Mouse (Mus musculus) brain, adult 2 months (tissue): Measurements from ENCODE around the gene Supt20.
A peak's percentile ranks its signal among the peaks of the same experiment; 100 is the strongest.
"Not testable (repeated sequence)": the region's sequence is repeated elsewhere in the genome, so short reads cannot be mapped to it uniquely, and the experiment has no call there.

ENCODE experiments used
- DNase-seq: peaks from one replicate; pipeline ENCODE4 v3.0.0; 2011; ENCODE audit warnings: low read depth, low spot score

Gene Supt20

DNA sequence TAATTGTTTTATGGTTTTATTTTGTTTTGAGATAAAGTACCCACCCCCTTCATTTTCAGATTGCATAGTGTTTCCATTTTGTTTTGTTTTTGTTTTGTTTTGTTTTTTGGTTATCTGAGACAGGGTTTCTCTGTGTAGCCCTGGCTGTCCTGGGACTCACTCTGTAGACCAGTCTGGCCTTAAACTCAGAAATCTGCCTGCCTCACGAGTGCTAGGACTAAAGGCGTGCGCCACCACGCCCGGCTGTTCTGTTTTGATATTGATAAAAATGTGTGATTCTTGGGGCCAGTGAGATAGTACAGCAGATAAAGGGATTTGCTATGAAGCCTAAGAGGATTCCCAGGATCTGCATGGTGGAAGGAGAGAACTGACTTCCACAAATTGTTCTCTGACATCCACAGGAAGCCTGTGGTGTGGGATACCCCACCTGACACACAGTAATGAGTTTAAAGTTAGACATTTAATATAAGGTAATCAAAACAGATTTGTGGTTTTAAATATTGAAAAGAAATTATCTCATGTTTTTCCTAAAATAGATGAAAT is 7.2 kb downstream of the Supt20 start:
- DNase-seq, result no peak

DNA sequence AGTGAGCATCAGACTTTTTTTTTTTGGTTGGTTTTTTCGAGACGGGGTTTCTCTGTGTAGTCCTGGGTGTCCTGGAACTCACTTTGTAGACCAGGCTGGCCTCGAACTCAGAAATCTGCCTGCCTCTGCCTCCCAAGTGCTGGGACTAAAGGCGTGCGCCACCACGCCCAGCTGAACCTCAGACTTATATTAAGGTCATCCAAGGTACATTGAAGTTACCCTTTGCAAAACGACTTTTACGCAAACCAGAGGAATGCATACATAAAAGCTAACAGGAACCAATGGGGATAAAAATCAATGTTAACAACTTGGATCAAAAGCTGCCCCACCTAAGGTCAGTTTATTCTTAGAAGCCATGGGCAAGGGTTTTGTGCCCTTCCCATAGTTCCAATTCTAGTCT is 11.5 kb downstream of the Supt20 start:
- DNase-seq, result not testable (repeated sequence)

DNA sequence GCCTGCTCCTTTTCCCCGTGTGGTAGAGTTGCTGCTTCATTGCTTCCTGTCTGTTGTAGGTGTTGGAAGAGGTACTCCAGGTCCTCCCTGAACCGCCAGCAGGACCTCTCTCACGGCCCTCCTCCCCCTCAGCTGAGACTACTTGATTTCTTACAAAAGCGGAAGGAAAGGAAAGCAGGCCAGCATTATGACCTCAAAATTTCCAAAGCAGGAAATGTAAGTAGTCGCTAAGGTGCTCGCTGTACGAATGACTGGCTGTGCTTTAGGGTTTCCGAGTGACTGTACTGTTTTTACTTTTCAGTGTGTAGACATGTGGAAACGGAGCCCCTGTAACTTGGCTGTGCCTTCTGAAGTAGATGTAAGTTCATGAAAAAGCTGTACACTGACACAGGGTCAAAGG is 16.4 kb downstream of the Supt20 start:
- DNase-seq, result no peak

DNA sequence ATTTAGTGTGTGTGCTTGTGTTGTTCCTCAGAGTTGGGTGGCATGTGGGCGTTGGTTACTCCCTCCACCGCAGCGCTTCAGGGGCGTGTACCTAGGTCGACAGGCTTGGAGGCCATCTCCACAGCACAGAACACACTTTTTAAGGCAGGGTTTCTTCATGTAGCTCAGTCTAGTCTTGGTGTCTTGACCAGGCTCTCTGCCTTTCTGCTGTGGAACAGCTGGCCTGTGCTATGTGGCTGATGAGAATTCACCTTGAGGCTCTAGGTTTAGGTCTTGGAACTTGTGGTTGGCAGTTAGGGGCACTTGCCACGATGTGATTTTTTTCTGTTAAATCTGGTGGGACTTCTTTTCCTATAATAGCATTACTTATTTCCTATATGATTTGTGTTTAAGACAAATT is 21.6 kb downstream of the Supt20 start, which contains the start of gene Gm21958:
Gene Gm21958, minus strand, starts transcription at position 101 of the 400 bp plus-strand sequence.
- no peak for DNase-seq

DNA sequence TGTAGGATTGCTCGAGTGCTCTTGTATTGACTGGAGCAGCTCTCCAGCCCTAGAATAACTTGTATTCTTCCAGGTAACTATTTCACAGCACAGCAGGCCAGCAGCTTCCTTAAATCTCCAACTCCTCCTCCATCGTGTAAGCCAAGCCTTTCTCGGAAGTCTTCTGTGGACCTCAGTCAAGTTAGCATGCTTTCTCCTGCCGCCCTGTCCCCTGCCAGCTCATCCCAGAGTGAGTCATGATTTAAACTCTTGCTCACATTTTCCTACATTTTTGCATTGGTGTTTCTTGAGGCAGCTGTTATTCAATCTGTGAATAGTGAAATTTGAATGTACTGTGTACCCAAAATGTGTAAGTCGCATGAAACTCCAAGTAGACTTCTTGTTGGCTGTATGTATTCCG is 22.9 kb downstream of the Supt20 start:
- peak; percentile 85 for DNase-seq

DNA sequence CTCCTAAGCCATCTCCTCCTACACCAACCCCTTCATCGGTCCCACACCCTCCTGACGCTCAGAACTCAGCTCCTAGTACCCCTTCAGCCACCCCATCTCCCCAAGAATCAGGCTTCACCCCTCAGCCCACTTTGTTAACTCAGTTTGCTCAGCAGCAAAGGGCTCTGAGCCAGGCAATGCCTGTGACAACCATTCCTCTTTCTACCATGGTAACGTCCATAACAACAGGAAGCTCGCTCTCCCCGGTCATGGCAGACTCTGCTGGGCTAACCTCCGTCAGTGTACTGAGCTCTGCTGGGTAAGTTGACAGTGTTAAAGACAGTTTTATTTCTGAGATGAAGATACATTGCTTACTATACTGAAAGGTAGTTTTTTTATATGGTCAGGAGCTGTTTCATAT is 24.7 kb downstream of the Supt20 start:
- no peak for DNase-seq

DNA sequence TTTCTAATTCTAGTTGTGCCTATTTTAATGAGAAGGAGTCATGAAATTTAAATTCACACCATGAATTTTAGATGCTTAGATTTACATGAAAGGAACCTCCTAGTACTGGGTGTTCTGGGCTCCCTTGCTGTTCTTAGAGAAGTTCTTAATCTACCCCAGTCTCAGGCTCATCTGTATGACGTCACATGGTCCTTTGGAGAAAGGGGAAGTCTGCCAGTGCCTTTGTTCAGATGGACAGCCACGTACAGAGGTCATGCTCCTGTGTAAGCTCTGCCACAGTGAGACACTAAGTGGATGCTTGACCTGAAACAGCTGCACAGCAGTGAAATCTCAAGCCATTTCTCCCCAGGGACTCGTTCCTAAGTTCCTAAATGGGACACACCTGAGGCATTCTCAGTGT is 26.3 kb downstream of the Supt20 start:
- DNase-seq, result peak; percentile 25

DNA sequence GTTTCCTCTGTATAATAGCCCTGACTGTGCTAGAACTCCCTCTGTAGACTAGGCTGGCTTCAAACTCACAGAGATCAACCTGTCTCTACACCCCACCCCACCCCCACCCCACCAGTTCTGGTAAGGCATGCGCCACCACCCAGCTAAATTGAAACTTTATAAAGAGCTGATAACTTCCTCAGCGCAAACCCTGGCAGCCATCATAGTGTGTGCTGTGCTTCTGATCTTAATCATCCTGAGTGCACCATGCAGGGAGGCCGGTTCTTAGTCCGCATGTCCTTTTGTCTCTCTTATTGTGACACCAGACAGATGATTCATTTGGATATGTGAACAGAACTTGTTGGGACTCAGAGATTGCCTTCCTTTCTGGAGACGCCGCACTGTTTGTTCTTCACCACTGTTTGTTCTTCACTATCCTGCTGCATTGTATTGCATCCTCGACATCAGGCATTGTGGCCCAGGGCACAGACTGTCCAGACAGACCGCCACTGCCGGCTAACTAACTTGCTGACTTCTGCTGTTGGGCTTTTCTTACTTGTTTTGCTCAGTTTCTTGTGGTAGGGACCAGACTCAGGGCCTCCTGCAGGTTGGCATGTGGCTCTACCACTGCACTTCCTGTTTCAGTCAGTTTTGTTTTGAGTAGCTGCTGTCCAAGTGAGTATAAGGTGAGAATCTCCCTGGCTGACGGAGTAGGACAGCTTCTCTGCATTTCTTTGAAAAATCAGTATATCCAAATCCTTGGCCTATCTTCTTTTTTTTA is 31.3 kb downstream of the Supt20 start:
- DNase-seq, result peak; percentile 29

DNA sequence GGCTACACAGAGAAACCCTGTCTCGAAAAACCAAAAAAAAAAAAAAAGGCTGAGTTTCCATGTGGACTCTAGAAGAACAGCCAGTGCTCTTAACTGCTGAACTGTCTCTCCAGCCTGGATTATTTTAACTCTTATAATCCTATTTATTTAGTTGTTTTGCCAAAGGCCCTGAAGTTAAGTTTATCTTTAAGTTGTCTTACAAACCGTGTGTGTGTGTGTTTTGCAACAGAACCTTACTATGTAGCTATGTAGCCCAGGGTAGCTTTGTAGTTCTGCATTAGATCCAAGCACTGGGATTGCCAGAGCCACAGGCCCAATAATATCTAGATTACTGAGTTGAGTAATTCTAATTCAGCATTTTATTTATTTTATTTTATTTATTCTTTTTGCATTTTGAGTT is 32.7 kb downstream of the Supt20 start:
- DNase-seq, result no peak

DNA sequence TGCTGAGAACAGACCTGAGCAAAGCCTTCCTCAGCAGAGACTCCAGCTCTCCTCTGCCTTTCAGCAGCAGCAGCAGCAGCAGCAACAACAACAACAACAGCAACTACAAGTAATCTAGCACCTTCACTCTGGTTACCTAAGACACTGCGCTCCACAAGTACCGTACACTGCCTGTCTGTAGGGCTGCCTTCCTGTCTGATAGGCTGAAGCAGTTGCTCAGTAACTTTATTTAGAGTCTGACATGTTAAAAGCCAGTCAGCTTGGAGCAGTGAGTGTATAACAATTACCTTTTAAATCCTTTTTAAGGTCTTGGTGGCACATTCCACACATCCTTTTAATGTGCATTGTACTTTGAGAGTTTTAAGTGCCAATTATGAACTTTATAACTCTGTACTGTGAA is 35.0 kb downstream of the Supt20 start:
- no peak for DNase-seq

DNA sequence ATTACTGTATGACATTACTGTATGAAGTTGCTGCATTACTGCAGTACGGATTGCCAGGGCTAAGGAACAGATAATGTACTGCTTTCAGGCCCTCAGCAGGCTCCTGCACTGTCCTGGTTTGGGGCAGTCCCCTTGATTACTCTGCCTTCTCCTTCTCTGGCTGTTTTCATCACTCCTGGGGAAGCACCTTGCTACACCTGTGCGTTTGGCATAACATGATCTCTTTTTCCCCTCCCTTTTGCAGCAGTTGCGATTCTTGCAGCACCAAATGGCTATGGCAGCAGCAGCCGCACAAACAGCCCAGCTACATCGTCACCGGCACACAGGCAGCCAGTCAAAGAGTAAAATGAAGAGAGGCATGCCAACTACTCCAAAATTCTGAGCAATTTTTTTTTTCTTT is 35.5 kb downstream of the Supt20 start:
- DNase-seq, result no peak

DNA sequence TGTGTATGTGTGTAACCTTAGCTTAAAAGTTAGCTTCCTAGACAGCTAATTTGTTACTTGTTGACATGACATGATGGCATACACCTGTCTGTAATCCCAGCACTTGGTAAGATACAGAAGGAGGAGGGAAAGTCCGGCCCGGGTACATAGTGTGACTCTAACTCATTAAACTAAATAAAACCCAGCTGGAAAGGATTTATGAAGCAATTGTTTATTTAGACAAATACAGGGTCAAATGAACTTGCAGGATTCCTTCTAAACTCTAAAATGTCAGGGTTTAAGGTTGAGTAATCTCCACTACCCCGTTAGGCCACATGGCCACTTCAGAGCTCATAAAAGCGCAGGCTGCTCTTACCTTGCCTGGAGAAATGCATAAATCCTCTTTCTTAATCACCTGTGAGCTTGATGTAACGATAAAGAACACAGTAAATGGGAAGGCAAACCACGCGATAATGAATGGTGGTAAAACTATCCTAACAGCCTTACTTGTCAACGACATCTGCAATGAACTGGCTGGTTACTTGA is 39.1 kb downstream of the Supt20 start:
- DNase-seq, result no peak

DNA sequence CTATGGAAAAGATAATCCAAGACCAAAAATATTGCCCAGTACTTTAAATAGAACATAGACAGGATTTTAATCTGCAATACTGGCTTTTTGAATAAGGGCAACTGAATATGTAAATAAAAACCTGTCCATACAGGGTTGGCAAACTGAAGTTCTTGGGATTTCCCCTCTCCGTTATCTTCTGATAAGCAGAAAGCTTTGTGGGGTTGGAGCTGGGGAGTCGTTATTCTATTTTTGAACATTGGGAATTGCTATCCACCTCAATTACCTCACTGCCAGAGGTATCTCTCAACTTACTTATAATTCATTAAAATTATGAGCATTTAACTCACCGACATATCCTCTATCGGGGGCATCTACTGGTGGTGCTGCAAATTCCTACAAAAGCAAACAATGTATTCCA is 39.8 kb downstream of the Supt20 start:
- no peak for DNase-seq

DNA sequence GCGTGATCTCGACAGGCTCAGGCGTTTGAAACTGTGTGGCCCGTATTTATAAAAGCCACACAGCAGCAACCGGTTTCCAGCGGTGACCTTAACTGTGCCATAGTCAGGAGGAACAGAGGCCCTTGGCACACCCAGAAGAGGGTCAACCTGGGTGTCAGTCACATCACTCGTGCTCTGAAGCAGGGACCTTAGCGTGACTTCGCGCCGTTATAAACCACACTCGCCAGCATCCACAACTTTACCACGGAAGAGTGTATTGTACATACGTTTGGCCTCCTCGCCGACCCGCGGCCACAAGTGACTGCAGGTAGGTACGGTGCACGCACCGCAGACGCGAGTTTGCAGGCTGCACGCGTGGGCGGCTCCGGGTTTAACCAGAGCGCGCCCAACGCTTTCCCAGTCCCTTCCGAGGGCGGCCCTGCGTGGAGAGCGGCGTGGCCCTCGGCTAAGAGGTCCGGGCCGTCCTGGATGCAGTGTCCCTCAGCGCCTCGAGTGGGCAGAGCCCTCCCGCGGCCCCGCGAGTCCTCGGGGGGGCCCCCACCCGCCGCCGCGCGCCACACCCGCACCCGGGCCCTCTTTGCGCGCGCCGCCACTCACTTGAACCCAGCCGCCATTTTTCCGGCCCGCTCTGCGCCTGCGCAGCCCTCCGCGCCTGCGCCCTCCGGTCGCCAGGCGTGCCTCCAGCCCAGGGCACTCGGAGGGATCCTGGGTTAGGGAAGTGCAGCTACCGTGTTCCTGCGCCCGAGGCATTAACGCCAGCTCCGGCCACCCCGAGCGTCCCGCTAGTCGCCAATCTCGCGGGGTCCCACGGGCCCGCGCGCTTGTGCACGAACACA is 42.0 kb downstream of the Supt20 start:
- peak; percentile 92 for DNase-seq

DNA sequence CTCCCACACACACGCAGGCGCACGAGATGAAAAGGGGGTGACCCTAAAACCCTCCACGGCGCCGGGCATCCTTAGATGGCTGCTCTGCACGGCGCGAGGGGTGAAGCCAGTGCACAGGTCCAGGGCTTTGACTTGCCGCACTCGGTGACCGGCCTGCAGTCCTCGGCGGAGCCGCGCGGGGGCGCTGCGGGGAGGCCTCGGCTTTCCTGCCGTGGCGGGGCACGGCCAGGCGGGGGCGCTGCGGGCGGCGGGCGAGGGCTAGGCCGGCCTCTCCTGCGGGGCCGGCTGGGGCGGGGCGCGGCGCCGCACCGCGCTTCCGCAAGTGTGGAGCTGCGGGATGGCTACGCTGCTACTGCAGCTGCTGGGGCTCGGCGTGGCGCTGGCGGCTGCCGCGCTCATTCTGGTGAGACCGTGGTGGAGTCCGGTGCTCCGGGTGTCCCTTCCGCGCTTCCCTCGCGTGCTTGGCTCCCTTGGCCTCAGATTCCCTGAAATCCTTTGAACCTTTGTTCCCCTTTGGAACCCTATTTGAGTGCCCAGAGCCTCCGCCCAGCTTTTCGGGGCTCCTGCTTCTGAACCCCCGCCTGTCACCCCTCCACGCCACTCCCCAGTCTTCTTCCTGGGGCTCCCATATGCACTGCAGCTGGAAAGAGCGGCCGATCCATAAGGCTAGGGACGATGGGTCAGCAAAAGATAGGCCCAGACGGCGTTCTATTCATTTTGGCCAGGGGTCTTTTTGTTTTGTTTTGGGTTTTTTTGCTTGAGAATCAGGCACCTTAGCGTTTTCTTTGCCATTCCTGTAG is 42.8 kb downstream of the Supt20 start, which contains the start of the genes Exosc8 and Alg5:
Gene Exosc8, minus strand, starts transcription at position 147 of the 800 bp plus-strand sequence.
Gene Alg5, plus strand, starts transcription at position 293 of the 800 bp plus-strand sequence.
- DNase-seq, result peak; percentile 89

DNA sequence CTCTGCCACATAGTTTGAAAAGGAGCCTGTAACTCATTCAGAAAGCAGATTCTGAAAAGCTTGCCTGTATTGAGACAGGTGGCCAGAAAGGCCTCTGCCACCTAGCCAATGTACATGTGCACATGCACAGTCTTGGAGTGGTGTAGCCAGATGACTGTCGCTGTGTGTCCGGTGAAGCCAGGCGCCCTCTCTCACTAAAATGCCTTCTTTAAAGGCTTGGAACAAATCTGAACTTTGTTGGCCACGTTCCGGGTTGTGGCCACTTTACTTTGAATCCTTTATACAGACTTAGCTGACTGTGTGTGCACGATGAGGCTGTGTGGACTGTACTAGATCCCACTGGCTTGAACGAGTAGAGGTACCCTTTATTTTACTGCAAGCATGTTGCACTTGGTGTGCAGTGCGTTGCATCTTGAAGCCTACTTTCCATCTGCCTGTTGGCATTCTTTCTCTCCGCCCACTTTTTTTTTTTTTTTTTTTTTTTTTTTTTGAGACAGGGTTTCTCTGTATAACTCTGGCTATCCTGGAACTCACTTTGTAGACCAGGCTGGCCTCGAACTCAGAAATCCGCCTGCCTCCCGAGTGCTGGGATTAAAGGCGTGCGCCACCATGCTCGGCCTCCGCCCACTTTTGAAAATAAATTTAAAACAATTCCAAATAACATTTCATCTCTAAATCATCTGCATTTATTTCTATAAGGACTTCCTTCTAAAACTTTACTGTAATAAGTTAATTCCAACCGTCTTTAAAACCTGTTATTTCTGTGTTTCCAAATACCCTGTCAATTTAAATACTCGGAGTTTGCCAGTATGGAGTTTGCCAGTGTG is 43.7 kb downstream of the Supt20 start:
- peak; percentile 37 for DNase-seq

DNA sequence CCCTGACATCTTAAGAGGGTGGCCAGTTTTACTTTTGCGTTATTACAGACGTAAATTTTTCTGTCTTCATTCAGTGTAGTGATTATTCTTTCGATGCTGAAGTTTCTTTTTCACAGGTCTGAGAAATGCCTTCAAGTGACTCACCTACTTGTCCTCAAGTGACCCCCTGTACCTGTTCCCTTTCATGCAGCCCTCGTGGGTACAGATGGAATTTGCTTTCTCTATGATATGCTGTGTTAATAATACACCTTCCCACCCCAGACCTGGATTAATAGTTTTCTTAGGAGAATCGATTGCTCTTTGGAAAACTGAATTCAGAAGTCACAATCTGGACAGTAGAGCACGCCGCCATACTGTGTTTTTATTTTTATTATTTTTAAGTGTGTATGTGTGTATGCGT is 44.7 kb downstream of the Supt20 start:
- no peak for DNase-seq

DNA sequence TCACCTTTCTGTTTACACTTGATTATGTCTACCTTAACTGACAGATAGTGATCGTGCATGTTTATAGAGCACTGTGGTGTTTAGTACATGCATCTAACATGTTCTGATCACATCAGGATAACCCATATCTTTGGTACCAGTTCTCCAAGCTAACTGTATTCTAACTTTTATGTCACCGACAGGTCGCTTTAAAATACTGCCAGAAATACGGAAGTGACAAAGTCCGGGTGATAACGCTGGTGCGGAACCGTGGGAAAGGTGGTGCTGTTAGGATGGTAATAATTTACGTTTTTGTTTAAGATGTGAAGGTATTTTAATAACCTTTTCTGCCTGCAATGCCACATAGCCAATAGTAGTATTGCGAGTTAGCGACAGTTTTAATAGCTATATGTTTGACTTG is 49.4 kb downstream of the Supt20 start:
- DNase-seq, result no peak

DNA sequence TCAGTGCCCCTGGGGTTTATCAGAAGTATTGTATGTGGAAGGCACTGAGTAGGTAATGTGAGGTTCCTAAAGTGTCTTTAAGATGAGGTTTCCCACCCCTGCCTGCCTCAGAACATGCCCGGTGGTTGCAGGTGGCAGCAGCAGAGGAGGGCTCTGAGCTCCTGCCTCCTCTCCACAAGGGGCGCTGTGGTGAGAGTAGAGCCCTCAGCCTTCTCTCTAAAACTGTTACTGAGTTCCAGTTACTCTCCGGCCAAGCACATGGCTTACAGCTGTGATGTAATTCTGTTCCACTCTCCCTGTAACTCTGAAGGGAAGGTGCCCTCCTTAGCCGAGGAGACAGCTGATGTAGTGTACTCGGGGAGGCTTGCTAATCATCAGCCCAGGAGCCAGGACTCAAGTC is 53.2 kb downstream of the Supt20 start:
- peak; percentile 15 for DNase-seq

DNA sequence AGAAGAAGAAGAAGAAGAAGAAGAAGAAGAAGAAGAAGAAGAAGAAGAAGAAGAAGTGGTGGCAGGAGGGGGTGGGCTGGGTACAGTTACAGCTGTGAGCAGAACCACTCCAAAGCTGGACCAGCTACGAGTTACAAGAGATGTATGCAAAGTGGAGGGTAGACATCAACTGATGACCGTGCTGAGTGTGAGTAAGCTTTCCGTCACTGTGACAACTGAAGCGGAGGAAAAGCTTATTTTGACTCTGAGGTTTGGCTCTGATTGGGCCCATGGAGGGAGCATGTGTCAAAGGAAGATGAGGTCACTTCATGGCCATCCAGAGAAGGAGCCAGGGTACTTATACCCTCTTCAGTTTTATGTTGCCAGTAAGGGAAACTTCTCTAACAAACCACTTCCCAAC is 60.8 kb downstream of the Supt20 start:
- no peak for DNase-seq
